Mouse (Mus musculus): ENCODE data around the gene 2610507B11Rik.

The 2610507B11Rik gene

DNA sequence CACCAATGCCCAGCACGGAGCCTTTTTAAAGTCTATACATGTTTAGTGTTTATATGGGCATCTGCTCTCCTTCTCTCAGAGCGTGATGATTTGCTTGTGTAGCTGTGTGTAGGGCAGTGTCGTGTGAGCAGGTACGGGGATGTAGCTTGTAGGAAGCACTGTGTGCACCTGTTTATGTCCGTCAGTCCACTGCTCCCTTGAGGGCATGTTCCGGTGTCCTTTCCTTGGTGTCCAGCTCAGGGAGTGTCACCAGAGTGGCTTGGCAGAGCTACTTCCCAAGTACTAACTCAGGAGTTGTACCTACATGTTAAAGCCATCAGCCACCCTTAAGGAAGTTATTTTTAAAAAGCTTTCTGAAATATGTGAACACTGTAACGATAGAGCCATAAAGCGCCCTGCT lies 75.5 kb downstream of the 2610507B11Rik start:
- DNase-seq (ENCODE audit: low read depth in 1 of 2, low spot score in 2 of 2) = no peak

All from monocyte, adult 2 months (primary cell).